Mouse (Mus musculus) megakaryocyte, embryonic 14.5 days (primary cell): ENCODE measurements around the gene Arih2.

Experiments
- FLI1 ChIP-seq: IDR thresholded peaks from 2 replicates; pipeline ENCODE4 v1.6.1; 2012; ENCODE audit warnings: low read length, inconsistent platforms, mixed read lengths
- GATA1 ChIP-seq: IDR thresholded peaks from 3 replicates; pipeline ENCODE4 v1.6.1; 2012; ENCODE audit warnings: mixed read lengths, low read length, inconsistent platforms, borderline replicate concordance

DNA sequence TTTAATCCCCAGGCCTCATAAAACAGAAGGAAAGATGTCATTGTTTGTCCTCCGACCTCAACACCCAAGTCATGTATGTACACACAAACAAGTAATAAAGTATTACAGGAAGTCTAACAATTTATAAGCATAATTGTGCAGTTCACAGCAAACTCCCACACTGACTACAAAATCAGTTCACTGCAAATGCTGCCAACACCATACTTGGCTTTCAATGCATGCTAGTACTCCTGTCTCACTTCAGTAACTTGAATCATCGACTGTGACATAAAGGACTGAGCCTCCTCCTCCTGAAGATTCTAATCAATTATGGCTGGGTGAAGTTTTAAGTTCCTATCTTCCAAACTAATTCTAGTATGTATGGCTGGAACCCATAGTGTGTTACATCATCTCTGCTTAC, 15.3 kb downstream of the Arih2 start:
- TF ChIP-seq GATA1, result no peak
- TF ChIP-seq FLI1, result no peak
